Mouse (Mus musculus) left cerebral cortex, postnatal 4 days (tissue): Measurements from ENCODE around the gene Mecr. TPM values are rescaled to one million over a fixed set of nuclear protein-coding genes. Genes with fewer than 3 reads are reported as not detected.
"Not testable (repeated sequence)": the region's sequence is repeated elsewhere in the genome, so short reads cannot be mapped to it uniquely, and the experiment has no call there.

Experiments
- DNase-seq: peaks from one replicate; pipeline ENCODE4 v3.0.0-alpha.2; 2022
- intact Hi-C: fragments of 180-260 bp; cut with DNase I; formaldehyde crosslinking; loops from one replicate; pipeline ENCODE4 v1.15.1; 2025
- total RNA-seq, 2 experiments: library from RNA; stranded (reverse); gene quantifications; 2 replicates each; pipeline ENCODE4 v1.2.3; 2021

Mecr gene
- 10 to 100 TPM; 36.9 to 38.2 TPM for total RNA-seq

- peak; percentile 95 for DNase-seq
- intact Hi-C loops: loop anchor here (10.0 kb wide), 1 partner anchor 1049 kb away; the partner anchor contains the start of gene Sdc3
Observed at GRCm38 (mm10) chr4:131843290-131843743, at the start of gene Mecr. Mecr (plus strand) TSS chr4:131843470.

- intact Hi-C loops: no loop called here
- DNase-seq: peak; percentile 62
Observed at GRCm38 (mm10) chr4:131796312-131797080, 46.8 kb upstream of the Mecr start.

- intact Hi-C loops: no loop called here
- DNase-seq: peak; percentile 85
Observed at GRCm38 (mm10) chr4:131797483-131797882, 45.8 kb upstream of the Mecr start.

GRCm38 (mm10) chr4:131797920-131798319 is 45.4 kb upstream of the Mecr start:
- intact Hi-C loops: no loop called here

DNA sequence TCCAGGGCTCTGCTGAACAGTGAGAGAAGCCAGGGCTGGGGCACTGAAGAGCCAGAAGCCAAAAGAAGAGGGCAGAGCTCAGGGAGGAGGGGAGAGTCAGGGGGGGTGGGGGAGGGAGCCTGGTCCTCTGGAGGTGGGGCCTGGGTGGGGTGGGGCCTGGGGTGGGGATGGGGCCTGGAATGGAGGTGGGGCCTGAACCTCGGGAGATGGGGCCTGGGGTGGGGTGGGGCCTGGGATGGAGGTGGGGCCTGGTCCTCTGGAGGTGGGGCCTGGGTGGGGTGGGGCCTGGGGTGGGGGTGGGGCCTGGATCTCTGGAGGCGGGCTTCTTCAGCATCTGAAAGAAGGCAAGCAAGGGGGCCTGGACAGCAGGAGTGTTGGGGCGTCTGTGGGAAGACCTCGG is 44.3 kb upstream of the Mecr start:
- intact Hi-C loops: no loop called here
- DNase-seq: no peak

More at GRCm38 (mm10) chr4:131797920-131798319, 45.4 kb upstream of the Mecr start:
- DNase-seq: peak; percentile 25

DNA sequence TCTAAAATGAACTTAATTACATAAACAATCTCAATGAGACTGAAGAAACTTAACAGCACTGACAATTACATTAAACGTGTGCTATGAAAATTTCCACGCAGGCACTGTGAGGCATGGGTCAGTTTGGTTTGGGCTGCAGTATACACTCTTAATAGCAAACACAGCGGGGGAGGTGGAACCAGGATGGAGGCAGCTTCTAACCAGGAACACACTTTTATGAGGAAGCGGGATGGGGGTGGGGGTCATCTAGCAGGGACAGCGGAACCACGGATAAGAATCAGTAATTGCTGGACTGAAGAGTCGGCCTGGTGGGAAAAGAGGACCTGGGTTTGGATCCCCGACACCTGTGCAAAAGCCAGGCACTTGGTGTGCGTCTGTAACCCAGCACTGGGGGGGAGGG is 39.4 kb upstream of the Mecr start:
- intact Hi-C loops: no loop called here
- DNase-seq: no peak

GRCm38 (mm10) chr4:131804732-131805131 is 38.5 kb upstream of the Mecr start:
- intact Hi-C loops, DNase-seq: not testable (repeated sequence)

- no peak for DNase-seq
Observed at GRCm38 (mm10) chr4:131805255-131805654, 38.0 kb upstream of the Mecr start.

GRCm38 (mm10) chr4:131812458-131812857 is 30.8 kb upstream of the Mecr start:
- intact Hi-C loops: no loop called here
- DNase-seq: no peak

More at GRCm38 (mm10) chr4:131805255-131805654, 38.0 kb upstream of the Mecr start:
- intact Hi-C loops: no loop called here

GRCm38 (mm10) chr4:131813798-131814197 is 29.5 kb upstream of the Mecr start:
- no peak for DNase-seq
- intact Hi-C loops: no loop called here

- intact Hi-C loops: no loop called here
- peak; percentile 61 for DNase-seq
Observed at GRCm38 (mm10) chr4:131814869-131815268, 28.4 kb upstream of the Mecr start.

GRCm38 (mm10) chr4:131815774-131816173 is 27.5 kb upstream of the Mecr start:
- DNase-seq: no peak
- intact Hi-C loops: no loop called here

- intact Hi-C loops: no loop called here
- no peak for DNase-seq
Observed at GRCm38 (mm10) chr4:131818926-131819325, 24.3 kb upstream of the Mecr start.

DNA sequence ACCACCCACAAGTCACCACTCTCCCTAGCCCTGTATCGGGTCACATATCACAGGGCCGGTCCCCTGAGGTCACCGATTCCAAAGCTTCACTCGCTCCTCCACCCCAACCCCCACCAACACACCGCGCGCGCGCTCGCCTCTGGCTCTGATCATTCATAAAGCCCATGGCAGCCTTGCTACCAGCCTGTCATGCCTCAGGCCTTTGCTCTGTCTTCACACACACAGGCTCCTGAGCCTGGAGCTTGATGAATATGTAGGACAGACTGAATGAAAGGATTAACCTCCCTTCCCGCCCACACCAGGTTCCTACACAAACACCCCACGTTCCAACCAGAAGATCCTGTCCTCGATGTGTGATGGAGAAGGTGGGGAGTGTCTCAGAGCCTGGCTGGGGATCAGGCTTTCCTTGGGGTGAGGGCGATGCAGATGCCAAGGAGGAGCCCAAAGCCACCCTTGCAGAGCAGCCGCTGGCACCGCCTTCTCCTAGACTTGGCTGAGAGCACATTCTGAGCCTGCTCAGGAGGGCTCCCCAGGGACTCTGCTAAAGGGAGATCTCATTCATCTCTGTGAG is 22.0 kb upstream of the Mecr start:
- intact Hi-C loops: no loop called here
- DNase-seq: no peak

DNA sequence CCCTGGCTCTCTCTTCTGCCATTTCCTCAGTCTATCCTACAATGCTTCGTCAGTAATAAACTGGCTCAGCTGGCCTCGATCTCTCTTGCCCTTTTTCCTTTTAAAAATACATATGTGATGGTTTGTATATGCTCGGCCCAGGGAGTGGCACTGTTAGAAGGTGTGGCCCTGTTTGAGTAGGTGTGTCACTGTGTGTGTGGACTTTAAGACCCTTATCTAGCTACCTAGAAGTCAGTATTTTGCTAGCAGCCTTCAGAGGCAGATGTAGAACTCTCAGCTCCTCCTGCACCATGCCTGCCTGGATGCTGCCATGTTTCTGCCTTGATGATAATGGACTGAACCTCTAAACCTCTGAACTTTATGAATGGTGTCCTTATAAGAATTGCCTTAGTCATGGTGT is 20.7 kb upstream of the Mecr start:
- no peak for DNase-seq
- intact Hi-C loops: no loop called here

GRCm38 (mm10) chr4:131824939-131825338 is 18.3 kb upstream of the Mecr start:
- intact Hi-C loops: no loop called here

GRCm38 (mm10) chr4:131825830-131826229 is 17.4 kb upstream of the Mecr start:
- intact Hi-C loops: no loop called here
- DNase-seq: no peak

More at GRCm38 (mm10) chr4:131824939-131825338, 18.3 kb upstream of the Mecr start:
- DNase-seq: no peak

DNA sequence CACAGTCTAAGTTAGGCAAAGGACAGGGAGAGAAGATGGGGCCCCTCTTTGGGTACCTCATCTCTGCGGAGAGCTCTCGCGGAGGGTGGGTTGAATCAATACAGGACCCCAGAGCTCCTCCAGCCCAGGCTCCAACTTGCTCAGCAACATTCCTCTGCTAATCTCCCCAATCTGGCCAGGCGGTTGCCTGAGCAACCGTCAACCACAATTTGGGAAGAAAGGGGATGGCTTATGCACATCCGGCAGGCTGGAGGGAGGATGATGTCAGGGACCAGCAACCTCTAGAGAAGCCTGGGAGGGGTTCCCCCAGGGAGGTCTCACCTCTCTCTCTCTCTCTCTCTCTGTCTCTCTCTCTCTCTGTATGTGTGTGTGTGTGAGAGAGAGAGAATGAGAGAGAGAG is 16.4 kb upstream of the Mecr start:
- intact Hi-C loops: no loop called here
- DNase-seq: no peak

- no peak for DNase-seq
- intact Hi-C loops: no loop called here
Observed at GRCm38 (mm10) chr4:131829123-131829522, 14.1 kb upstream of the Mecr start.

DNA sequence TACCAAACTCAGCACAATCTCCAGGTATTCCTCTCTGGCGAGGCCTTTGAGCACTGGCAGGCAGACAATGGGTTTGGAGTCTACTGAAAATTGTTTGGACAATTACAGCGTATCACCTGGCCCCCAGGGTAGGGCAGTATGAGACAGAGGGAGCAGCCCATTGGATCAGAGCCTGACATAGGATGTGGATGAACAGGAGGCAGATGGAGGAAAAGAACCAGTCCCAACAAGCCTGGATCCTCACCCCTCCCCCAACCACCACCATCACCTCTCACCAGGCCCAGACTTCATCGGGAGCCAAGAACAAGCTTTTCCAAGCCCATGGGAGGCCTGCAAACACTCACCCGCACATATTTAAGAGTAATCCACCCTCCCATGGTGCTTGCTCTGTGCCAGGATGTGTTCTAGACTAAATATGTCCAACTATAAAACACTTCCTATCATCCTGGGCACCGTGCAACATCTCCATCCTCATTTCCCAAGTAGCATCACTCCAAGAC is 11.7 kb upstream of the Mecr start:
- intact Hi-C loops: loop anchor here (10.0 kb wide), 1 partner anchor 107 kb away; no protein-coding TSS in a partner anchor
- no peak for DNase-seq

DNA sequence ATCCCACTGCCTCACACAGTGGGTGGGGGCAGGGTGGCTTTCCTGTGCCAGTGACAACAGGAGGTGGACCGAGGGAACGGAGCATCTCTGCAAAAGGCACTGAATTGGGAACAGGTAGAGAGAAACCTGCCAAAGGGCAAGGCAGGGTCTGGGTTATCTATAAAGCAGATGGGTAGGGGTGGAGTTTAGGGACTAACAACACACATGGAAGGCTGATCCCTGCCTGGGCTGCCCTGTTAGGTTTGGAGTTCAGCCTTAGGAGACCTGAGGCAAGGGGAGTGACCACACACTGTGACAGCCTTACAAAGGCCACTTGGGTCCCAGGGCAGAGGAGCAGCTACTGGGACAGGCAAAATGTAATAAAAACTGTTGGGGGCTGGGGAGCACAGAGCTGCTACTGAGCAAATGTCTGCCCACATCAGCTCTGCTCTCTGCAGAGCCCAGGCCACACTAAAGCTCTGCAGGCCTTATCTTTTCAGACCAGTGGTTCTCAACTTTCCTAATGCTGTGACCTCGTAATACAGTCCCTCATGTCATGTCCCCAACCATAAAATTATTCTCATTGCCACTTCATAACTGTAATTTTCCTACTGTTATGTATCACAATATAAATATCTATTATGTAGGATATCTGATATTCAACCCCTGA is 10.4 kb upstream of the Mecr start:
- intact Hi-C loops: loop anchor here (10.0 kb wide), 1 partner anchor 108 kb away; no protein-coding TSS in a partner anchor
- DNase-seq: no peak
